Mouse (Mus musculus): ENCODE measurements at regions not wholly inside any gene's neighbourhood (a gene's known extent, or its start where the extent isn't known, plus 50 kb on each side); places are given as distances from the start of the nearest gene placed in this dataset.

DNA sequence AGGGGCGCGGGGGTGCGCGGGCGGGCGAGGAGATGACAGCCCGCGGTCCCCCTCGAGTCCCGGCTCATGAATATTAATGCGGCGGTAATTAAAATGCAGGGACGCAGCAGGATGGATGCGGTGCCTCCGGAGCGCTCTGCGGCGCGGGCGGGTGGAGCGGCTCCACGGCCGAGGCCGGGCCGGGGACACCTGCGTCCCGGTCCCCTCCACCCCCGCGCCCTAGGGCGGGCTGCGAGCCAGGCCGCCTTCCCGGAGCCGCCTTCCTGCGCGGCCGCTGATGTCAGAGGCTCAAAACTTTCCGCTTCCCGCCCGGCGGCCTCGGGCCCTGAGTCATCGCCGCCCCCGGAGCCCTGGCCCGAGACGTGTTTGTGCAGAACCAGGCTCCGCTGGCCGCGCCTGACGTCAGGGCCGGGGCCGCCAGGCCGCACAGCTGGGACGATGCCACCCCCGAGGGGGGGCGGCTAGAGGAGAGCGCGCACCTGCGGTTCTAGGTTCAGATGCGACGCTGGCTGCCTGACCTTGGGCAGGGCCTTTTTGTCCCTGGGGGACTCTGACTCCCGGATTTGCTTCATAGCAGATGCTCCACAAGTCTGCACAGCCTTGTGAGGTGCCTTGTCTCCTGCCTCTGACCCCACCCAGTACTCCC is 91.5 kb downstream of the 1700001O22Rik start:
- TF ChIP-seq TAL1 (IDR thresholded peaks at IDR 0.05; ENCODE audit: low read length) (no peak), GATA1 (IDR thresholded peaks at IDR 0.05; ENCODE audit: low read length) (no peak)
- H3K36me3 ChIP-seq (ENCODE audit: control insufficient read depth), result no peaks in the 10 kb centered on the region
- no peak overlapping the region for H3K4me3 ChIP-seq (replicated peaks)
- peaks cover 5% of the 10 kb centered on the region for H3K4me1 ChIP-seq (ENCODE audit: control insufficient read depth)
- H3K27me3 ChIP-seq (ENCODE audit: control insufficient read depth), result peaks cover 97% of the 10 kb centered on the region
- H3K9me3 ChIP-seq (ENCODE audit: control insufficient read depth, low read length), result no peaks in the 10 kb centered on the region

DNA sequence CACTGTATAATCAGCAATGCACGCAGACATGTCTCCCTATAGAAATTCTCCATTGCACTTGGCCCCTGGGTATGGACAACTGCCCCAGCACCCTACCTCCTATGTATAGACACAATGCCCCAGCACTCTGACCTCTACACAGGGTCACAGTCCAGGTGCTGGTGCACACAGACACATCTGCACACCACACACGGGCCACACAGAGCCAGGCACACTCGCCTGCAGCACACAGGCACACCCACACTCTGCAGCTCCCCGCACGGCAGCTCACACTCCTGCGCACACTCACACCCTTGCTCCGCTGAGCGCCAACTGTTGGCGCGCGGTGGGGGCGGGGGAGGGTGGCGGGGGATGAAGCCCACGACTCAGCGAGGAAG is 92.0 kb downstream of the 1700001O22Rik start:
- no peak for TF ChIP-seq TAL1 (IDR thresholded peaks at IDR 0.05; ENCODE audit: low read length)
- no peak for TF ChIP-seq GATA1 (IDR thresholded peaks at IDR 0.05; ENCODE audit: low read length)
- Histone ChIP-seq H3K9me3 (ENCODE audit: control insufficient read depth, low read length) (no peaks in the 10 kb centered on the region), H3K4me3 (replicated peaks) (no peak overlapping the region), H3K4me1 (ENCODE audit: control insufficient read depth) (peaks cover 2% of the 10 kb centered on the region), H3K36me3 (ENCODE audit: control insufficient read depth) (no peaks in the 10 kb centered on the region), H3K27me3 (ENCODE audit: control insufficient read depth) (peaks cover 96% of the 10 kb centered on the region)

DNA sequence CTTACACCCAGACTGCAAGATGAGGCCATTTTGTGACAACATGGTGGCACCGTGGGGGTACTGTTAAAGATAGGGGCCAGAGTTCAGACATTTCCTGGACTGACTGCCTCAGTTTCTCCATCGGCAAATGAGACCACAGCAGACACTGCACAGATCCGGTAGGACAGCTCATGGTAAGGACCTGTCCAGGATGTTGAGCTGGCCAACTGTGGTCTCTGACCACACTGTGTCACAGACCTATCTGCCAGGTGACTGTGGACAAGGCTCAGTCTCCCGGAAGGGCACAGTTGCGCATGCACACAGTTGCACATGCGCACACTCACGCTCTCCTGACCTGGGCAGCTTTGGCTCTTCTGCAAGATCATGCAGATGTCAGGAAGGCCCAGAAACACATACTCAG is 92.6 kb downstream of the 1700001O22Rik start:
- Histone ChIP-seq H3K4me3 (replicated peaks) (no peak overlapping the region), H3K27me3 (ENCODE audit: control insufficient read depth) (peaks cover 95% of the 10 kb centered on the region), H3K9me3 (ENCODE audit: control insufficient read depth, low read length) (no peaks in the 10 kb centered on the region), H3K36me3 (ENCODE audit: control insufficient read depth) (no peaks in the 10 kb centered on the region), H3K4me1 (ENCODE audit: control insufficient read depth) (peaks cover 2% of the 10 kb centered on the region)
- TF ChIP-seq TAL1 (IDR thresholded peaks at IDR 0.05; ENCODE audit: low read length) (no peak), GATA1 (IDR thresholded peaks at IDR 0.05; ENCODE audit: low read length) (no peak)

DNA sequence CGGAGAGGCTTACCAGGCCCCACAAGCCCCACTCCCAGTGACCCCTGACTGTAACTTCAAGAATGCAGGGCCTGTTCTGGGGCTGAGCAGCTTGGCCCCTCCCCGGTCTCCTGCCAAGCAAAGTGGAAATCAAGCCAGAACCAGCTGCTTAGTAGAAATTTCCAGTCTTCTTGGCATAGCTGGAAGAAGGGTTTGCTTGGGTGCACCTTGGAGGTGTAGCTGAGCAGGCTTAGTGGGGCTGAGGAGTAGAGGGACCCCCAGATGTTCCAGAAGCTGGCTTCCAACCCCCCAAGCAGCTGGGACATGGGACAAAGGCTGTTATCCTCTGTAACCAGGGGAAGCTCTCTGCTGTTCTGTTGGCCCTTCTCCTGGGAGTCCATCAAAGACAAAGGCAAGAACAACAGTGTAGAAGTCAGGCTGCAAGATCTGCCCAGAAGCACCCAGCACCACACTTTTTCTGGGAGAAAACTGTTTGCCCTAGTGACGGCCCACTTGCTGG is 94.0 kb downstream of the 1700001O22Rik start:
- H3K4me1 ChIP-seq (ENCODE audit: control insufficient read depth), result peaks cover 2% of the 10 kb centered on the region

DNA sequence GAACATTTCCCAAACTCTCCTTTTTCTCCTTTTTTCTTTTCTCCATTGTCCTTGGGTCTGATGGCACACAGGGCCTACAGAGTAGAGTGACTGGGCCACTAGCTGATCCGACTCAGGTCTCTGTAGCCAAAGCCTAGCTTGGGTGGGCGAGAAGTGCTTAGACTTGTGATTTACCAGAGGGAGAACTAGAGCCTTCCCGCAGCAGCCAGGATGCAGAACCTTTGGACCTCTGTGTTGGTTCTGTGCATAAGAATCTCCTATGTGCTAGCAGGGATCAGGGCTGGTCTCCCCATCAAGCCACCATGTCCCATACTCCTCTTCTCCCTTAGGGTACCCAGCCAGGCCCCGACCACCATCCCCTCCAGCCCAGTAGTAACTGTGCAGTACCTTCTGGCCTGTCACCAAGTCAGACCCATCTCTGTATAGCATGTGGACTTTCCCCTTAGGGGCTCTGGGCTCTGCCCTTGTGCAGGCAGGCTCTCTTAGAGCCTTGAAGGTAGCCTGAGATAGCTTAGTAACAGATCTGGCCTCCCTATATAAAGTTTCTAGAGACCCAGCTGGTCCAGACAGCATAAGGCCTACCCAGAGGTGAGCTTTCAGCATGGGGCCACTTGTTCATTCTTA is 94.6 kb downstream of the 1700001O22Rik start:
- TF ChIP-seq GATA1 (IDR thresholded peaks at IDR 0.05; ENCODE audit: low read length) (no peak), TAL1 (IDR thresholded peaks at IDR 0.05; ENCODE audit: low read length) (no peak)
- peaks cover 2% of the 10 kb centered on the region; the same call in 1 of the 2 replicates for H3K9me3 ChIP-seq (ENCODE audit: control insufficient read depth, low read length)
- no peaks in the 10 kb centered on the region for H3K36me3 ChIP-seq (ENCODE audit: control insufficient read depth)
- H3K4me3 ChIP-seq (replicated peaks), result no peak overlapping the region
- H3K27me3 ChIP-seq (ENCODE audit: control insufficient read depth), result peaks cover 80% of the 10 kb centered on the region
- H3K4me1 ChIP-seq (ENCODE audit: control insufficient read depth), result peaks cover 2% of the 10 kb centered on the region

More for the DNA sequence above, 94.0 kb downstream of the 1700001O22Rik start:
- no peak overlapping the region for H3K4me3 ChIP-seq (replicated peaks)
- H3K27me3 ChIP-seq (ENCODE audit: control insufficient read depth), result peaks cover 84% of the 10 kb centered on the region
- no peak for TF ChIP-seq TAL1 (IDR thresholded peaks at IDR 0.05; ENCODE audit: low read length)
- no peak for TF ChIP-seq GATA1 (IDR thresholded peaks at IDR 0.05; ENCODE audit: low read length)
- no peaks in the 10 kb centered on the region for H3K9me3 ChIP-seq (ENCODE audit: control insufficient read depth, low read length)
- no peaks in the 10 kb centered on the region for H3K36me3 ChIP-seq (ENCODE audit: control insufficient read depth)

DNA sequence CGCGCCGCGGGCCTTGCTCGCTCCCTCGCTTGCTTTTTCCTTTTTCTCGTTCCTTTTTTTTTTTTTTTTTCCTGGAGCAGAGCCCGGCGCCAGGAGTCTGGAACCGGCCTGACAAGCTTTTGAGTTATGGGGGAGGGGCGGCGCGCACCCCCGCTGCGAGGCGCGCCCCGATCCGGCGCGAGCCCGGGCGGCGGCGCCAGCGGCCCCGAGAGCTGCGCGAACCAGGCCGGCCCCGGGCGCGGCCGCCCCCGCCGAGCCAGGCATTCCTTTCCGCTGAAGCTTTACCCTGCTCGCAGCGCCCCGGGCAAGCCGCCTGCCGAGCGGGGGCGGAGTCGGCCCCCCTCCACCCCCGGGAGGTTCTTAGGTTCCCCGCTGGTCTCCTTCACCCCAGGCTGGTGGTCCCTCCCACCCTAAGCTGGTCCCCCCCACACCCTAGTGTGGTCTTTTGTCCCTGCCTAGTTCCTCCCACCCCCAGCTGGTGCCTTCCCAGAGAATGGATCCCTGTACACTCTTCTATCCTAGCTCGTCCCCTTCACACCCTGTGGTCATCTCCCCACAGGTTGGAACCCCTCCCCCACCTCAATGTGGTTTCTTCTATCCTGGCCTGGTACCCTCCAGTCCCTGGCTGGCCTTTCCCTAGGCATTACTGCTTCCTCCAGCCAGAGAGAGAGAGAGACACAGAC is 95.3 kb downstream of the 1700001O22Rik start:
- H3K4me1 ChIP-seq (ENCODE audit: control insufficient read depth), result peaks cover 2% of the 10 kb centered on the region
- H3K9me3 ChIP-seq (ENCODE audit: control insufficient read depth, low read length), result peaks cover 2% of the 10 kb centered on the region; the same call in 1 of the 2 replicates
- H3K36me3 ChIP-seq (ENCODE audit: control insufficient read depth), result no peaks in the 10 kb centered on the region
- H3K4me3 ChIP-seq (replicated peaks), result peak overlapping the region; percentile 24
- TF ChIP-seq TAL1 (IDR thresholded peaks at IDR 0.05; ENCODE audit: low read length), result no peak
- peaks cover 73% of the 10 kb centered on the region for H3K27me3 ChIP-seq (ENCODE audit: control insufficient read depth)

DNA sequence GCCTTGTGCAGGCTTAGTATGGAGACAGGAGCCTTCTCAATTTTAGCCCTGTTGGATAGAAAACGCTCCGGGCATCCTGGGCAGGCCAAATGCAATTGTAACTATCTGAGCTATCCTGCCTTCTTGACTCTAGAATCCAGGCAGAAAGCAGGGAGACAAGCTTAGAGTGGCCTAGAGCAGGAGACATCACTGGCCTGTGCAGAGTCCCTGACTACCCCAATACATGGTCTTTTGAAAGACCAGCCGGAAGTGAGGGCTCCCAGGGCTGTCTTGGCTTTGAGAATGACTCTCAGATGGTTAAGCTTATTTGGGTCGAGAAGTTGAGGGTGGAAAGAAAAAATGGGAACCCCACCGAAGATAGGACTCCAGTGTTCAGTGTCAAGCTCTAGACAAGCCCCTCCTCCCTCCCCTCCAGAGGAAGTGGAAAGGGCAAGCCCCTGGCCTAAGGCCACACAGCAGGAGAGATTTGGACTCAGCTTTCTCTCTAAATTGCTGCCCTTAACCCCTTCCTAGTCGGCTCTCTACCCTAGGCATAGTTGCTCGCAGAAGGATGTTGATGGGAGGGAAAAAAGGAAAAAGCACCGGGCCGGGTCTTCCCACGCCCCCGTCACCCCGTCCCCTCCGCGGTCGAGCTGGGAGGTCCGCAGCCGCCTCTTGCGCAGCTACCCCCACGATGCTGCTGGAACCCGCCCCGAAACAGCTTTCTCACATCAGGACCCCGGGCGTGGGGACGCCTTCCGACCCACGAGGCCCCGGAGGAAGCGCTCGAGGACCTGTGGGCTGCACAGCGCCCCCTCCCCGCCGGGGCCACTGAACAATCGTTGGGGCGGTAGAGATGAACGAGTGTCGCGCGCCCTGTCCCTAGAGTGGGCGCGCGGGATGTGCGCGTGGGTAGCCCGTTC is 96.1 kb downstream of the 1700001O22Rik start:
- Histone ChIP-seq H3K9me3 (ENCODE audit: control insufficient read depth, low read length) (peaks cover 2% of the 10 kb centered on the region; the same call in 1 of the 2 replicates), H3K36me3 (ENCODE audit: control insufficient read depth) (no peaks in the 10 kb centered on the region), H3K4me1 (ENCODE audit: control insufficient read depth) (peaks cover 2% of the 10 kb centered on the region), H3K4me3 (replicated peaks) (peak overlapping the region; percentile 24), H3K27me3 (ENCODE audit: control insufficient read depth) (peaks cover 65% of the 10 kb centered on the region)
- no peak for TF ChIP-seq GATA1 (IDR thresholded peaks at IDR 0.05; ENCODE audit: low read length)
- no peak for TF ChIP-seq TAL1 (IDR thresholded peaks at IDR 0.05; ENCODE audit: low read length)

DNA sequence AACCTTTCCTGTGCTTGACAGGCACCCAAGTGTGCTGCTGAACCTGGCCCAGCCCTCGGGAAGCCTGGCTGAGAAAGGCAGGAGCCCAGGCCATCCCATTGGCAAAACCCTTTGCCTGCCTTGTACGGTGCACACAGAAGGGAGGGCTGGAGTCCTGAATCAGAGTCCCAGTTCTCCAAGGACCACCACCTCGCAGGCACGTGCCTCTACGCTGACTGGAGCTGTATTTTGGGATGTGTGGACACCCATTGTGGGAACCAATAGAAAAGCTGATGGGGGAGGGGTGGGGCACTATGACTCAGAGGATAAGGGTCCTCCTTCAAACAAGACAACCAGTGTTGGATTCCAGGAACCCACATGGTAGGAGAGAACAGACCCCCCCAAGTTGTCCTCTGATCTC is 97.4 kb downstream of the 1700001O22Rik start:
- H3K4me3 ChIP-seq (replicated peaks), result no peak overlapping the region
- no peaks in the 10 kb centered on the region for H3K36me3 ChIP-seq (ENCODE audit: control insufficient read depth)
- no peak for TF ChIP-seq TAL1 (IDR thresholded peaks at IDR 0.05; ENCODE audit: low read length)
- no peak for TF ChIP-seq GATA1 (IDR thresholded peaks at IDR 0.05; ENCODE audit: low read length)
- H3K9me3 ChIP-seq (ENCODE audit: control insufficient read depth, low read length), result peaks cover 2% of the 10 kb centered on the region; the same call in 1 of the 2 replicates
- no peaks in the 10 kb centered on the region; the same call in 1 of the 2 replicates for H3K4me1 ChIP-seq (ENCODE audit: control insufficient read depth)
- peaks cover 52% of the 10 kb centered on the region for H3K27me3 ChIP-seq (ENCODE audit: control insufficient read depth)
